Mouse (Mus musculus): ENCODE measurements around the gene Gm9817. TPM values are rescaled to one million over a fixed set of nuclear protein-coding genes. Genes with fewer than 3 reads are reported as not detected.

The Gm9817 gene
- total RNA-seq, 1 experiment from 2014 or later = not detected

DNA sequence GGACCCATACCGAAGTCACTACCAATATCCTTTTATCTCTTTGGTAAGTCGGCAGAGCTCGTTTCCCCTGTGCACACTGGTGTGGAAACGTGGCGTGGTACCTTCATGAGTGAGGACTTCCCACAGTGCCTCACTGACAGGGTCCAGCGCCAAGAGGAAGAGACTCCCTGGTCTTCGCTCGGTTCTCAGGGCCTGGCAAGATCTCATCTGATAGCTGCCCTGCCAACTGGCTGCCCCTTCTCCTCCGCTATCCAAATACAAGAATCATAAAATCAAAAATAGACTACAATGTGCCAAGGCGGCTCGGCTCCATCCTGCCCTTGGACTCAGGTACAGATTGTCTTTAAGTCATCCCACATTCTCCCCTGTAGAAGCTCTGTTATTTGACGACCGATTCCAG, 11.4 kb downstream of the Gm9817 start:
- peak; percentile 21 for DNase-seq

DNA sequence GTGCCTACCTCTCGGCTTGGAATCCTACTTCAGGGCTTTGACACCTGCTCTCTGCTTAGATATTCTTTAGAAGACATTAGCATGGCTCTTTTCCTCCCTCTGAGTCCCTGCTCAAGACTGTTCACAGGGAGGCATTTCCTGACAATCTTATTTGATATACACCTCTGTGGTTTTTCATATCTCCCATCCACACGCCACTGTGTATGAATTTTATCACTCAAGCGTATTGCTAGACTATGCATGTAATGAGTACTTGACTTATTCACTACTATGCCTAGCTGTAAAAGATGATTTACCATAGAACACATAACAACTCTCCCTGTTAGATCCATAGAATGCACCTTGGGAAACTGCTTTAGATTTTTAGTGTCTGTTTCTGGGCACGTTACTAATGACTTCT, 14.3 kb downstream of the Gm9817 start:
- DNase-seq = no peak

DNA sequence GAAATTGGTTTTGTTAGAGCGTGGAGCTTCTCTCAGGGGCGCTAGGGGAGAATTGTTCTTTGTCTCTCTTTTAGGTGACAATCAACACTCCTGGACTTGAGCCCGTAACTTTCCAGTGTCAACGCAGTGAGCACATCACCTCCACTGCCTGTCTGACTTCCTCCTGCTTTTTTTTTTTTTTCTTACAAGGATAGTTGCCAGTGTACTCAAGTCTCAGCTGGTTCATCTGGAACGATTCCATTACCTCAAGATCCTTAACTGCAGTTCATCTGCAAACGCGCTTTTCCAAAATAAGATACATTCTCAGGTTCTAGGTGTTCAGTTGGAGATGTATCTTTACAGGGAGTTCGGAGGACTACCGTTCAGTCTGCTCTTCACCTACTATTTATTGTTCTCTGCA, 16.5 kb downstream of the Gm9817 start:
- DNase-seq = no peak

DNA sequence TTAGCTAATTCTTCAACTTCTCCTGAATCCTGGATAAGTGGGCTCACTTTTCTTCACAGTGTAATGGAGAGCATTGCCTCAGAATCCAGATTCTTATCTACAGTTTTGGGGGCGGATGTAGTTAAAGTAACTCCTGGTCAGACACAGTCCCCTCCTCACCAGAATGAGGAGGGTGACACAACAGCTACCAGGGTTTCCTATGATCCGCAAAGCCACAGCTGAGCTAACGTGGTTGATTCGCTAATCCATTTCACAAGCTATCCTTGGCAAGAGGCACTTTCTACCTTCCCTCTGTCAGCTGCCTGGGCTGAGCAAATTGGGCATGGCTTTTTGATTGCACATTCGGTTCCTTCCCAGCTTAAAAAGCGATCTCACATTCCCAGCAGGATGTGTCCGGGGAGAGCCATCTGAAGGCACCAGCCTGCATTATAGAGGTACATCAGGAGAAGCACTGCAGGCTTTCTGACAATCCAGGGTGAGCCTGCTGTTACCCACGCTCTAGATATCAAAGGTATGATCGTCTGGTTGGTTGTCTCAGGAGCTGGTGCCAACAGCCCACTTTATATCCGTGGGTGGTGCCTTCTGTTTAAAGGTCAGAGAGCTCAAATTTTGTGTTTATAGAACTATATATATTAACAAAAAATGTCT, 21.2 kb downstream of the Gm9817 start:
- no peak for DNase-seq

DNA sequence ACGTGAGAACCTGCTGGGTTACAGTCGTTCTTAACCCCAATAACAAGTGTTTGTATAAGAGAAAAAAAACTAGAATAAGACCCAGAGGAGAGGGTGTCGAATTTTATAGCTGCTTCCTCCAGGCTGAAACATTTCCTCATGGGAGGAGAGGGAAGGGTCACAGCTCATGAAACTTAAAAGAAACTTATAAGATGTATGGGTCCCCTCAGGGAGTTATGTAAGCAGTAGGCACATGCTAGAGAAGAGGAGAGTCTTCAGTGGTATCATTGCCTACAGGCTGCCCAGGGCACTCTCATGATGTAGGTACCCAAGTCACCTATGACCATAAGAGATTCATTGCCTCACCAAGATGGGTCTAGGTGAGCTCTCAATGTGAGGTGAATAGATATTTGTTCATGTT, 28.0 kb downstream of the Gm9817 start:
- DNase-seq = no peak

DNA sequence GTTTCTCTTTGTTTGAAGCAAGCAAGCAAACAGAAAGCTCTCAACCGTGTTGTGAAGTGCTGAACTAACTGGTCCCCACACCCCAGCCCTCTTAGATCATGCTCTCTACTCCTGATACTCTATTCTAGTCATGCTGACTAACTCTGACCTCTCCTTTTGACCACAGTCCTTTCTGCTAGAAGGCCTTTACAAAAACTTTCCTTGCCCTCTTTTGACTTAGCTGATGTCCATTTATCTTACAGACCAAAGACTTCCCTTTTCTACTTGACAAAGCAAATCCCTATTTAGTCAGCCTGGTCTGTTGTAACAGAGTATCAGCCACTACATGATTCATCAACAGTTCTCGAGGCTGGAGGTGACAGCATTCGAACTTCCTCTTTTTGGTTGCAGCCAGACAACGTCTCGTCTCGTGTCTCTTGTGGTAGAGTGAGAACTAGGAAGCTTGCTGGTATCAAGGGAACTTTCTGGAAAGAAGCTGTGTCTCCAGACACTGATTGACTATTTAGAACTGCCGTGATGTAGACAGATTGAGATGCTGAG, 30.4 kb downstream of the Gm9817 start:
- DNase-seq = peak; percentile 10

DNA sequence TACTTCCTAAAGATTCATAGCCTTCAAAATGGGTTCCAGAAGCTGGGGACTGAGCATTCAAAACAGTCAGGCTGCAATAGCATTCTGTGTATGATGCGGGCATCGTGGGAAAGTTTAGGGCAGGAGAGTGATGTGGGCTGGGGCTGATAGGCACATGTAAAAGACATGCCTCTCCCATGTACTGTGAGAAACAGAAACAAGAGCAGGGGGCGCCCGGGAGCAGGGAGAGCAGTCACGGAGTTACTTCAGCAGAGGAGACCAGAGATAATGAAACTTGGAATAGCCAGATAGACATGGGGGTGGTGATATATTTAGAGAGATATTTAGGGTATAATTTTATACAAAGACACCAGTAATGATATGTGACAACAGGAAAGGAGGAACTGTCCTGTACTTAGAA, 39.9 kb downstream of the Gm9817 start:
- DNase-seq = no peak

DNA sequence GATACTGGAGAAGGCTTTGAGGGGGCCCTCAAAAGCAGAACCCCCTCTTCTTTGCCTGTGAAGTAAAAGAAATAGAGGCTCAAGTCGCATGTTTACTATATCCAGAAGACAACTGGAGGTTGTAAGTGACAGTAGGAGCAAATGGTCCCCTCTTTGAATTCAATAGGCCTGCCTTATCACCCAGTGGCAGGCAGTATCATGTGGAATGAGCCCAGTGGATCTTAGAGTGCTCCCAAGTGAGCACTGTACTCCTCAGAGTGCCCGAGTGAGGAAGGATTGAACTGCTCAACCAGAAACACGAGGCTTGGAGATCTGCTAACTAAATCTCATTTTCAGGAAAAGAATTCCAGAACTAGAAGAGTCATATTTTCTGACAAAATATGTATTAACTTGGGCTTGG, 40.3 kb downstream of the Gm9817 start:
- DNase-seq = no peak

Other genes with a start within 250 kb of the Gm9817 start
- 66.0 and 69.3 TPM in 2 replicates for gene Dtnbp1, start 76.5 kb upstream of the Gm9817 start, total RNA-seq (2021)

Measured in adrenal gland, postnatal 14 days (tissue).